Mouse (Mus musculus): ENCODE measurements at regions not wholly inside any gene's neighbourhood (a gene's known extent, or its start where the extent isn't known, plus 50 kb on each side); places are given as distances from the start of the nearest gene placed in this dataset.
"Not testable (repeated sequence)": the region's sequence is repeated elsewhere in the genome, so short reads cannot be mapped to it uniquely, and the experiment has no call there.

DNA sequence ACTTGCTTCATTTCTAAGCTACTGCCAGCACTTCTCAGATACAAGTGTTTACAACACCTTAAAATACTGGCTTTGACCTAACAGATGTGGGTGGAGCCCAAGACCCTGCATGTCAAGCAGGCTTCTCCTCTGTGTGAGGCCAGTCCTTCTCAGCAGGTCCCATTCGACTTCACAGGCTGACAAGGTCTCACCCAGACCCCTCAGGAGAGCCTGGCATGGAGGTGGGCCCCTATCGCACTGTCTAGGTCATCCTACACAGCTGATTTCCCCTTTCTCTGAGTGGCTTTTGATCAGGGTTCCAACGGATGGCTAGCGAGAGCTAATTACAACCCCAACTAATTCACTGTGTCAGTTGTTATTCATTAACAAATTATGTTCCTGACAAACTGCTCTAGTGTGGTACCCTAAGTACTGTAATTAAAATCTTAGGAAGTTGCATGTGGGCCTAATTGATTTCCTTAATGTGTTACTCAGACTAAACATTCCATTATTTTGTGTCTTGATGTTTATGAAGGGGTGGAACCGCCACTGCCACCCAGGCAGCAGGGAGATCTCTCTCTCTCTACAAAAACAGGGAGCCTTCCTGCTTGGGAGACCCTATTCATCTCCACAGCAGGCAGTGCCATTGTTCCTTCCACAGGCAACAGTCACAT lies 73.4 kb upstream of the Rad23b start:
- Histone ChIP-seq H3K9me3 (ENCODE audit: control insufficient read depth, low read length) (no peaks in the 10 kb centered on the region), H3K36me3 (replicated peaks; ENCODE audit: control insufficient read depth, insufficient read depth, low read depth) (no peaks in the 10 kb centered on the region), H3K27ac (no peak overlapping the region), H3K9ac (replicated peaks) (no peak overlapping the region), H3K4me1 (replicated peaks; ENCODE audit: control insufficient read depth in 2 of 2, insufficient read depth in 2 of 2, low read length in 1 of 2) (no peaks in the 10 kb centered on the region), H3K27me3 (ENCODE audit: control insufficient read depth, insufficient read depth, low read length) (no peaks in the 10 kb centered on the region), H3K4me2 (ENCODE audit: low read depth) (no peak overlapping the region), H3K4me3 (ENCODE audit: insufficient read depth in 1 of 2, low read depth in 2 of 2, low read length in 2 of 2) (no peak overlapping the region)
- TF ChIP-seq EP300 (IDR thresholded peaks at IDR 0.05; ENCODE audit: low read depth) (no peak), CTCF (IDR thresholded peaks at IDR 0.05; ENCODE audit: low read depth) (no peak)
- 39% methylated on average over 5 of the region's 5 CpGs for WGBS (ENCODE audit: insufficient replicate concordance)
- no peak for DNase-seq (ENCODE audit: low read depth in 3 of 3, low spot score in 3 of 3)
- no peak for ATAC-seq (ENCODE audit: insufficient read depth)

DNA sequence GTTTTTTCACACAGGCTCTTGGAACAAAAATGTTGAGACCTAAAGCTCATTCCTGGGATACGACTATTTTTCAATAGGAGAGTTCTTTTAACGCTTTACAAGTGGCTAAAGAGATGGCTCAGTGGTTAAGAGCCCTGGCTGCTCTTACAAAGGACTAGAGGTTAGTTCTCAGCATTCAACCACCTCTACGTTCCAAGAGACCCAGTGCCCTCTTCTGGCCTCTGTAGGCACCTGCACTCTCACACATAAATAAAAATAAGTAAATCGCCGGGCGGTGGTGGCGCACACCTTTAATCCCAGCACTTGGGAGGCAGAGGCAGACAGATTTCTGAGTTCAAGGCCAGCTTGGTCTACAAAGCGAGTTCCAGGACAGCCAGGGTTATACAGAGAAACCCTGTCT lies 70.5 kb upstream of the Rad23b start:
- H3K4me1 ChIP-seq (replicated peaks; ENCODE audit: control insufficient read depth in 2 of 2, insufficient read depth in 2 of 2, low read length in 1 of 2); ATAC-seq (ENCODE audit: insufficient read depth); H3K36me3 ChIP-seq (replicated peaks; ENCODE audit: control insufficient read depth, insufficient read depth, low read depth); DNase-seq (ENCODE audit: low read depth in 3 of 3, low spot score in 3 of 3); H3K9ac ChIP-seq (replicated peaks); H3K4me2 ChIP-seq (ENCODE audit: low read depth); H3K27ac ChIP-seq; H3K9me3 ChIP-seq (ENCODE audit: control insufficient read depth, low read length); H3K27me3 ChIP-seq (ENCODE audit: control insufficient read depth, insufficient read depth, low read length); H3K4me3 ChIP-seq (ENCODE audit: insufficient read depth in 1 of 2, low read depth in 2 of 2, low read length in 2 of 2): not testable (repeated sequence)
- 67% methylated on average over 8 of the region's 8 CpGs for WGBS (ENCODE audit: insufficient replicate concordance)

DNA sequence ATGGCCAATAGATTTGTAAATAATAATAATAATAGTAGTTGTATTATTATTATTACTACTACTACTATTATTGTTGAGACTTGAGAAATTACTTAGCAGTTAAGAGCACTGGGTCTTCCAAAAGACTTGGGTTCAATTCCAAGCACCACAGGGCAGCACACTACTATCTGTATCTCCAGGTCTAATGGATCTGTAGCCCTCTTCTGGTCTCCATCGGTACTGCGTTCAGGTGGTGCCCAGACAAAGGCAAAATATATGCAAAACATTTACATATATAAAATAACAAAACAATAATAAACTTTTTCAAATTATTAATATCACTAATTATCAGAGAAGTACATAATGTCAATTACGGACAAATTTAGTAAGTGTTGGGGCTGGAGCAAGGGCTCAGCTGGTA lies 69.1 kb upstream of the Rad23b start:
- H3K36me3 ChIP-seq (replicated peaks; ENCODE audit: control insufficient read depth, insufficient read depth, low read depth) = no peaks in the 10 kb centered on the region
- TF ChIP-seq CTCF (IDR thresholded peaks at IDR 0.05; ENCODE audit: low read depth) (peak; percentile 53; the same call in 1 of the 2 replicates), EP300 (IDR thresholded peaks at IDR 0.05; ENCODE audit: low read depth) (no peak)
- H3K27ac ChIP-seq = no peak overlapping the region
- no peak for ATAC-seq (ENCODE audit: insufficient read depth)
- no peaks in the 10 kb centered on the region for H3K27me3 ChIP-seq (ENCODE audit: control insufficient read depth, insufficient read depth, low read length)
- H3K4me2 ChIP-seq (ENCODE audit: low read depth) = no peak overlapping the region
- H3K9me3 ChIP-seq (ENCODE audit: control insufficient read depth, low read length) = no peaks in the 10 kb centered on the region
- no peak overlapping the region for H3K4me3 ChIP-seq (ENCODE audit: insufficient read depth in 1 of 2, low read depth in 2 of 2, low read length in 2 of 2)
- DNase-seq (ENCODE audit: low read depth in 3 of 3, low spot score in 3 of 3) = no peak
- H3K9ac ChIP-seq (replicated peaks) = no peak overlapping the region
- WGBS (ENCODE audit: insufficient replicate concordance) = 51% methylated on average over 3 of the region's 3 CpGs
- H3K4me1 ChIP-seq (replicated peaks; ENCODE audit: control insufficient read depth in 2 of 2, insufficient read depth in 2 of 2, low read length in 1 of 2) = no peaks in the 10 kb centered on the region

GRCm38 (mm10) chr4:55281486-55282096 lies 68.3 kb upstream of the Rad23b start:
- H3K27ac ChIP-seq = no peak overlapping the region
- H3K9ac ChIP-seq (replicated peaks) = no peak overlapping the region
- DNase-seq (ENCODE audit: low read depth in 3 of 3, low spot score in 3 of 3) (no peak), ATAC-seq (ENCODE audit: insufficient read depth) (no peak)
- H3K4me2 ChIP-seq (ENCODE audit: low read depth) = no peak overlapping the region
- H3K4me1 ChIP-seq (replicated peaks; ENCODE audit: control insufficient read depth in 2 of 2, insufficient read depth in 2 of 2, low read length in 1 of 2) = no peaks in the 10 kb centered on the region
- no peaks in the 10 kb centered on the region for H3K36me3 ChIP-seq (replicated peaks; ENCODE audit: control insufficient read depth, insufficient read depth, low read depth)
- H3K9me3 ChIP-seq (ENCODE audit: control insufficient read depth, low read length) = no peaks in the 10 kb centered on the region
- 61% methylated on average over 14 of the region's 14 CpGs for WGBS (ENCODE audit: insufficient replicate concordance)
- H3K27me3 ChIP-seq (ENCODE audit: control insufficient read depth, insufficient read depth, low read length) = no peaks in the 10 kb centered on the region
- TF ChIP-seq CTCF (IDR thresholded peaks at IDR 0.05; ENCODE audit: low read depth) (no peak), EP300 (IDR thresholded peaks at IDR 0.05; ENCODE audit: low read depth) (no peak)
- H3K4me3 ChIP-seq (ENCODE audit: insufficient read depth in 1 of 2, low read depth in 2 of 2, low read length in 2 of 2) = no peak overlapping the region

DNA sequence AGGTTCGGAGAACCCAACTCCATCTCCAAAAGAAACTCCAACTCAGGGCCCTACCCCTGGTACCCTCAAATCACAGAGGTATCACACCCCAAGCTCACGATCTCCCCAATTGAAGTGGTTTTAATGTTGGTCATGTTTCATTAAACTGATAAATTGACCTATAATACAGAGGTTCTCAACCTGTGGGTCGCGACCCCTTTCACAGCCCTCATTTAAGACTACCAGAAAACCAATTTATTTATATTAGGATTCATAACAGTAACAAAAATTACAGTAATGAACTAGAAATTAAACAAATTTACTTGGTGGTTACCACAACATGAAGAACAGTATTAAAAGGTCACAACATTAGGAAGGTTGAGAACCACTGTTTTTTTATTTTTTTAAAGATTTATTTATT lies 67.4 kb upstream of the Rad23b start:
- no peaks in the 10 kb centered on the region for H3K9me3 ChIP-seq (ENCODE audit: control insufficient read depth, low read length)
- ATAC-seq (ENCODE audit: insufficient read depth) (no peak), DNase-seq (ENCODE audit: low read depth in 3 of 3, low spot score in 3 of 3) (no peak)
- no peaks in the 10 kb centered on the region for H3K4me1 ChIP-seq (replicated peaks; ENCODE audit: control insufficient read depth in 2 of 2, insufficient read depth in 2 of 2, low read length in 1 of 2)
- H3K27me3 ChIP-seq (ENCODE audit: control insufficient read depth, insufficient read depth, low read length) = no peaks in the 10 kb centered on the region
- no peak overlapping the region for H3K4me3 ChIP-seq (ENCODE audit: insufficient read depth in 1 of 2, low read depth in 2 of 2, low read length in 2 of 2)
- H3K27ac ChIP-seq = no peak overlapping the region
- TF ChIP-seq CTCF (IDR thresholded peaks at IDR 0.05; ENCODE audit: low read depth) = no peak
- TF ChIP-seq EP300 (IDR thresholded peaks at IDR 0.05; ENCODE audit: low read depth) = no peak
- no peaks in the 10 kb centered on the region for H3K36me3 ChIP-seq (replicated peaks; ENCODE audit: control insufficient read depth, insufficient read depth, low read depth)
- H3K4me2 ChIP-seq (ENCODE audit: low read depth) = no peak overlapping the region
- H3K9ac ChIP-seq (replicated peaks) = no peak overlapping the region
- whole genome bisulfite sequencing (ENCODE audit: insufficient replicate concordance) = 65% methylated on average over 4 of the region's 4 CpGs
